Mouse (Mus musculus): ENCODE measurements around the gene Dis3.
A peak's percentile ranks its signal among the peaks of the same experiment; 100 is the strongest.
"Not testable (repeated sequence)": the region's sequence is repeated elsewhere in the genome, so short reads cannot be mapped to it uniquely, and the experiment has no call there.

Dis3 gene

GRCm38 (mm10) chr14:99063091-99063490 lies 36.5 kb downstream of the Dis3 start:
- no peak for DNase-seq (ENCODE audit: low spot score in 2 of 2)

- no peak for DNase-seq (ENCODE audit: low spot score in 2 of 2)
These were observed 39.0 kb downstream of the Dis3 start for GRCm38 (mm10) chr14:99060616-99061015.

- DNase-seq (ENCODE audit: low spot score in 2 of 2), result no peak
These were observed 40.5 kb downstream of the Dis3 start for GRCm38 (mm10) chr14:99058959-99059586.

- DNase-seq (ENCODE audit: low spot score in 2 of 2), result no peak
These were observed 52.8 kb downstream of the Dis3 start for GRCm38 (mm10) chr14:99046782-99047181.

- DNase-seq (ENCODE audit: low spot score in 2 of 2), result peak; percentile 85 to 89
These were observed 53.4 kb downstream of the Dis3 start, which contains the start of the genes Mzt1 and Bora for GRCm38 (mm10) chr14:99046031-99046781. TSS of gene Mzt1 (minus strand) at chr14:99046134. TSS of gene Bora (plus strand) at chr14:99046222.

GRCm38 (mm10) chr14:99045378-99046030 lies 54.1 kb downstream of the Dis3 start:
- no peak for DNase-seq (ENCODE audit: low spot score in 2 of 2)

GRCm38 (mm10) chr14:99044718-99045117 lies 54.9 kb downstream of the Dis3 start:
- DNase-seq (ENCODE audit: low spot score in 2 of 2), result no peak

- DNase-seq (ENCODE audit: low spot score in 2 of 2), result no peak
These were observed 55.5 kb downstream of the Dis3 start for GRCm38 (mm10) chr14:99044096-99044495.

- DNase-seq (ENCODE audit: low spot score in 2 of 2), result no peak
These were observed 56.1 kb downstream of the Dis3 start for GRCm38 (mm10) chr14:99043499-99043898.

GRCm38 (mm10) chr14:99041416-99041815 lies 58.2 kb downstream of the Dis3 start:
- no peak for DNase-seq (ENCODE audit: low spot score in 2 of 2)

GRCm38 (mm10) chr14:99039308-99039707 lies 60.3 kb downstream of the Dis3 start:
- DNase-seq (ENCODE audit: low spot score in 2 of 2), result not testable (repeated sequence)

- no peak for DNase-seq (ENCODE audit: low spot score in 2 of 2)
These were observed 61.9 kb downstream of the Dis3 start for GRCm38 (mm10) chr14:99037703-99038102.

GRCm38 (mm10) chr14:99036039-99036438 lies 63.5 kb downstream of the Dis3 start:
- no peak for DNase-seq (ENCODE audit: low spot score in 2 of 2)

GRCm38 (mm10) chr14:99034851-99035250 lies 64.7 kb downstream of the Dis3 start:
- DNase-seq (ENCODE audit: low spot score in 2 of 2), result not testable (repeated sequence)

- no peak for DNase-seq (ENCODE audit: low spot score in 2 of 2)
These were observed 67.0 kb downstream of the Dis3 start for GRCm38 (mm10) chr14:99032596-99032995.

GRCm38 (mm10) chr14:99031337-99031873 lies 68.2 kb downstream of the Dis3 start:
- no peak for DNase-seq (ENCODE audit: low spot score in 2 of 2)

- no peak for DNase-seq (ENCODE audit: low spot score in 2 of 2)
These were observed 69.6 kb downstream of the Dis3 start for GRCm38 (mm10) chr14:99029987-99030386.
